Mouse (Mus musculus): ENCODE data around the gene Vsig1. TPM values are rescaled to one million over a fixed set of nuclear protein-coding genes. Genes with fewer than 3 reads are reported as not detected.

Vsig1 gene
- polyA plus RNA-seq, 1 experiment from 2014 or later = 0.49 TPM

DNA sequence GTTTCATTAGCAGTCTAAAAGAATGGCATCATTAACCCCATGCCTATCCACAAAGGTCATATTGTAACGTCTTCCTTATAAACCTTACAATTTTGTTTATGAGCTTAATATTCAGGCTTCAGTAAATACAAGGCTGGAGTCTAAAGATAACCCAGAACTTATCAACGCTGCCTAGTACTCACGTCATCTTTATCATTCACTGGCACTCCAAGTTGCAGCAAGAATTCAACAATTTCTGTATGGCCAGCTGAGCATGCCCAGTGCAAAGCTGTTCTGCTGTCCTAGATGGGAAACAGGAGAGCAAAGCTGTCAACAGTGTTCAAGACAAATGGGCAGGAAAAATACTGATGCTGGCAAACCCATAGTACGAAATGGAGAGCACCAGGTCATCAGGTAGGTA, 46.2 kb downstream of the Vsig1 start:
- no peaks in the 10 kb centered on the region for H3K4me1 ChIP-seq (ENCODE audit: insufficient read depth, low read length)
- H3K4me3 ChIP-seq (ENCODE audit: low read length) = no peak overlapping the region
- WGBS = 86% methylated on average over 4 of the region's 4 CpGs
- no peak for ATAC-seq (ENCODE audit: low FRiP score, low TSS enrichment)
- no peak overlapping the region for H3K9ac ChIP-seq (replicated peaks; ENCODE audit: low read length)
- peaks cover 7% of the 10 kb centered on the region; the same call in 1 of the 2 replicates for H3K27me3 ChIP-seq (ENCODE audit: insufficient read depth, low read length)
- H3K27ac ChIP-seq (ENCODE audit: low read length) = no peak overlapping the region
- no peaks in the 10 kb centered on the region for H3K36me3 ChIP-seq (ENCODE audit: insufficient read depth, low read length)
- no peak overlapping the region for H3K4me2 ChIP-seq (replicated peaks; ENCODE audit: low read depth, low read length)
- H3K9me3 ChIP-seq (ENCODE audit: low read length) = no peaks in the 10 kb centered on the region

DNA sequence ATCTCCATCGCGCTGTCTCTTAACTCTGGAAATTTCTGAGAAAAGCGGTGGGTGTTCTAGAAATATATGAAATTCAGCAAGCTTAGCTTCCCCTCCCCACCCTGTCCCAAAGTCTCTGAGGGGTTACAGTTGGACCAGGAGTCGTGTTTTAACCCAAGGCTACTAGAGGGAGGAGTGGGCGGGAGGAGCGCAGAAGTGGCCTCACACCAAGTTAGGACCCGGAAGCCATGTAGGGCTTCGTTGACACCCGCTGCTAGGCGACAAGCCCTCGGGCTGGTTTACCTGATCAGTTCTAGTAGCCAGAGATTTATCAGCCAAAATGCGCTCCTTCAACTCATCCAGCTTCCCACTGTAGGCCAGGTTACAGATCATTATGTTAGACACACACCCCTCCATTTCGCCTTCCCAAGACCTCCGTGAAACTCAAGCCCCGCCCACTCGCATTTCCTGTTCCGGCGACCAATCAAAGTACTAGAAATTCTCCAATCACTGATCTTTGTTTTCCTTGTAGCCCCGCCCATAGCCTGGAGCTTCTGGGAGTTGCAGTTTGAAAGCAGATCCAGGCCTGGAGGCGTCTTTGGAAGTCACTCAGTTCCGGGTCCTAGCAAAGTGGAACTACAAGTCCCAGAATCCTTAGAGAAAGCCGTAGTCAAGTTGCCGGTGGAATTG, 49.0 kb downstream of the Vsig1 start, which contains the start of the genes Psmd10 and Atg4a:
TSS of gene Psmd10 (minus strand) at position 457 of the 669 bp plus-strand sequence.
TSS of gene Atg4a (plus strand) at position 636 of the 669 bp plus-strand sequence.
- no peaks in the 10 kb centered on the region for H3K4me1 ChIP-seq (ENCODE audit: insufficient read depth, low read length)
- peak within 1 kb of the TSS; percentile 66 for H3K9ac ChIP-seq (replicated peaks; ENCODE audit: low read length)
- peak within 1 kb of the TSS; percentile 24; the same call in 1 of the 2 replicates for H3K27ac ChIP-seq (ENCODE audit: low read length)
- peak within 1 kb of the TSS; percentile 63 for H3K4me3 ChIP-seq (ENCODE audit: low read length)
- no peaks in the 10 kb centered on the region for H3K9me3 ChIP-seq (ENCODE audit: low read length)
- peak within 1 kb of the TSS; percentile 58 for H3K4me2 ChIP-seq (replicated peaks; ENCODE audit: low read depth, low read length)
- peak; percentile 98 for ATAC-seq (ENCODE audit: low FRiP score, low TSS enrichment)
- peaks cover 13% of the 10 kb centered on the region for H3K27me3 ChIP-seq (ENCODE audit: insufficient read depth, low read length)
- H3K36me3 ChIP-seq (ENCODE audit: insufficient read depth, low read length) = no peaks in the 10 kb centered on the region
- WGBS = 25% methylated on average over 23 of the region's 23 CpGs

DNA sequence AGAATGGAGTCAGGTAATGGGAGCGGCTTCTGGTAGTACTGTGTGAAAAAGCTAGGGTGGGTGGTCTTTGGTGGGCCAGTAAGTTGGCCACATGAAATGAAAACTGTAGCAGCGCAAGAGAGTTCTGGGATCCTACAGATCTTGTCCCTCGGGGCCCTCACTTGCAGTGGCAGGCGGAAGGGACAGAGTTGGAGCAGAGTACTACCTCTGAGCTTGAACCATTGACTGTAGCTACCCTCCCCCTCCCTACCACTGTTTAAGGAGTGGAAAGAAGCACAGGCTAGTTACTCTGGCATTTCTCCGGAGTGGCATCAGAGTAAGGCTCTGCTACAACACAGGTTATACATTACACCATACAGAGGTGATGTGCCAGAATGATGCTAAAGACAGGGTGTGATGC, 49.6 kb downstream of the Vsig1 start:
- Histone ChIP-seq H3K4me2 (replicated peaks; ENCODE audit: low read depth, low read length) (peak overlapping the region; percentile 58), H3K9ac (replicated peaks; ENCODE audit: low read length) (peak overlapping the region; percentile 56), H3K27ac (ENCODE audit: low read length) (no peak overlapping the region), H3K9me3 (ENCODE audit: low read length) (no peaks in the 10 kb centered on the region), H3K4me3 (ENCODE audit: low read length) (peak overlapping the region; percentile 63), H3K4me1 (ENCODE audit: insufficient read depth, low read length) (no peaks in the 10 kb centered on the region), H3K36me3 (ENCODE audit: insufficient read depth, low read length) (no peaks in the 10 kb centered on the region), H3K27me3 (ENCODE audit: insufficient read depth, low read length) (peaks cover 13% of the 10 kb centered on the region)
- 37% methylated on average over 5 of the region's 5 CpGs for WGBS
- ATAC-seq (ENCODE audit: low FRiP score, low TSS enrichment) = peak; percentile 89

DNA sequence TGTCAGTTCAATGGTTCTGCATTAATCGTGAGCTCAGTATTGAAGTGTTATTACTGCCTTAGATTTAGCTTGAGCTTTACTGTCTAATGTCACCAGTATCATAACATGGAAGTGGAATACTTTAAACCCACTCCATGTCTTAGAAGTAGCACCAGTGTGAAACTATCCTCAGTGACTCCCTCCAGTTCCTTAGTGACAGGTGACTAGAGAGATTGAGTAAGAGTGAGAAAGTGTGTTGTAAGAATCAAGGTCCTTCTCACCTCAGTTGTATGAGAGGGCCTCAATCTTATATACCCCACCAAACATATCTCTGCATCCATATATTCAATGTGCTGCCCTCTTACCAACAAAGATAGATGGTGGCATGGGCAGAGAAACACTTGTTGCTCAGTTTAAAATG, 71.5 kb downstream of the Vsig1 start:
- no peak overlapping the region for H3K4me3 ChIP-seq (ENCODE audit: low read length)
- 95% methylated on average over 1 of the region's 1 CpGs for WGBS

DNA sequence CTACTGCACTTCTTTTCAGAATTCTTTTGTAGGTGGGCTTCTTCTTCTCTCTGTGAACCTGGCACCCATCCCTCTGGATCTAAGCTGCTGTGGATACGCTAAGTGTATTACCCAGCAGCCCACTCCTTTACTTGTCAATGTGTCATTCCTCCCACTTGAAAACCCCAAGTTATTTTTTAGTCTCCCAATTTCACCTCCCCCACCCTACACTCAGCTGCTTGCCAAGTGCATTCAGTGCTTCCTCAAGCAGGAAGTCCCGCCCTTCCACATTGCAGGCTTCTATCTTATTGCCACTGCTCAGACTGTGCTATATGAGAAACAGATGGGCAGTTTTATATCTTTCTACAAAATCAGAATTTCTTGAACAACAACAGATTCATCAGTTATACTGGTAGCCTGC, 72.1 kb downstream of the Vsig1 start:
- peaks cover 39% of the 10 kb centered on the region for H3K27me3 ChIP-seq (ENCODE audit: insufficient read depth, low read length)
- H3K4me3 ChIP-seq (ENCODE audit: low read length) = no peak overlapping the region
- H3K36me3 ChIP-seq (ENCODE audit: insufficient read depth, low read length) = no peaks in the 10 kb centered on the region
- peak; percentile 42; the same call in 1 of the 2 replicates for ATAC-seq (ENCODE audit: low FRiP score, low TSS enrichment)
- H3K9me3 ChIP-seq (ENCODE audit: low read length) = no peaks in the 10 kb centered on the region
- H3K4me1 ChIP-seq (ENCODE audit: insufficient read depth, low read length) = peaks cover 9% of the 10 kb centered on the region
- H3K9ac ChIP-seq (replicated peaks; ENCODE audit: low read length) = no peak overlapping the region
- no peak overlapping the region for H3K4me2 ChIP-seq (replicated peaks; ENCODE audit: low read depth, low read length)
- H3K27ac ChIP-seq (ENCODE audit: low read length) = no peak overlapping the region
- 57% methylated on average over 2 of the region's 2 CpGs for WGBS

More for the DNA sequence above, 71.5 kb downstream of the Vsig1 start:
- Histone ChIP-seq H3K27ac (ENCODE audit: low read length) (no peak overlapping the region), H3K27me3 (ENCODE audit: insufficient read depth, low read length) (peaks cover 34% of the 10 kb centered on the region), H3K9me3 (ENCODE audit: low read length) (no peaks in the 10 kb centered on the region), H3K9ac (replicated peaks; ENCODE audit: low read length) (no peak overlapping the region), H3K4me1 (ENCODE audit: insufficient read depth, low read length) (peaks cover 9% of the 10 kb centered on the region), H3K36me3 (ENCODE audit: insufficient read depth, low read length) (no peaks in the 10 kb centered on the region), H3K4me2 (replicated peaks; ENCODE audit: low read depth, low read length) (no peak overlapping the region)
- ATAC-seq (ENCODE audit: low FRiP score, low TSS enrichment) = no peak

DNA sequence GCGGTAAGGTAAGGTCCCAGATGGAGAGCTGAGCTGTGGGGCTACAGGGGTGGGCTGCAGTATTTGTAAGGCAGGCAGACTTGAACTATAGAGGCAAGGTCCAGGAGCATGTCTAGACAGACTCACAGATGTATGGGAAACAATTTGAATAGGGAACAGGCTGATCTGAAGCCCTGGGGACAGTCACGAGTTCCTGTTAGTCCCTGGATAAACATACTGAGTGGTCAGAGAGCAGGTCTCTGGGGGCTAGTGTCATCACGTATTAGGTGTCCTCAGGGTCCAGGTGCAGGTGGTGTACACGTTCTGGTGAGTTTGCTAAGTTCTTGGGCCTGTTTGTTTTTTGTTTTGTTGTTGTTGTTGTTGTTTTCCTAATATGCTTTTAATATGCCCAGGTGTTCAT, 72.8 kb downstream of the Vsig1 start:
- H3K27ac ChIP-seq (ENCODE audit: low read length) = no peak overlapping the region
- H3K9ac ChIP-seq (replicated peaks; ENCODE audit: low read length) = no peak overlapping the region
- ATAC-seq (ENCODE audit: low FRiP score, low TSS enrichment) = no peak
- peaks cover 39% of the 10 kb centered on the region for H3K27me3 ChIP-seq (ENCODE audit: insufficient read depth, low read length)
- no peaks in the 10 kb centered on the region for H3K9me3 ChIP-seq (ENCODE audit: low read length)
- H3K4me2 ChIP-seq (replicated peaks; ENCODE audit: low read depth, low read length) = no peak overlapping the region
- no peaks in the 10 kb centered on the region for H3K36me3 ChIP-seq (ENCODE audit: insufficient read depth, low read length)
- H3K4me3 ChIP-seq (ENCODE audit: low read length) = no peak overlapping the region
- 73% methylated on average over 4 of the region's 4 CpGs for WGBS
- peaks cover 9% of the 10 kb centered on the region for H3K4me1 ChIP-seq (ENCODE audit: insufficient read depth, low read length)

DNA sequence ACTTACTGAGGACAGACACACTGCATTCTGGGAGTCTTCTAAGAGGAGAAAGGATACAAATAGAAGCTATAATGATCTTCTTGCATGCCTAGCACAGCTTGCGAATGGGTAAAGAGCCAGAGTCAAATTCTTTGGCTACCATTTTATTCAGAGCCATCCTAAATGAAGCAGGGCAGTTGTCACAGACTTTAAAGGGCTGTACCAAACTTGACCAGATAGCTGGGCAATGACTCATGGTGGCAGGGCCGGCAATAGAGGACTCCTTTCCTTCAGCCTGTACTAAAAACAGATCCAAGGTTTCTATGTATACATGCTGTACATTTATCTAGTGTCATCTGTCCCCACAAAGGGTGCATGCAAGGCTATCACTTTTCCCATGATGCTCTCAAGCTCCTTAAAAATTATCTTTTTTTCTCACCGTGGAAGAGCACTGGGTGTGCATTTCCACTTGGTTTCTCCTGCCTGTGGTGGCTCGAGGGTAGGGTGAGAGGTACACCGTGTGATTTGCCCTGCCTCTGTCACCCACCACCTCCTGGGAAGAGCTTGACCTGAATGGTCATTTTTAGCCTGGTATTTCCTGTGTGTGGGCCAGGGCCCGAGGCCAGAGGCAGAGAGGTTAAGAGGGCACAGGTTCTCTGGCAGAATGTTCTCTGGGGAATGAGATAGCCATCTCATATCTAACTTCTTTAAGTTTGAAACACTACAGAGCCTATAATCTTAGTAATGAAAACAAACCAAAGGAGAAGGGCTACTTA, 76.0 kb downstream of the Vsig1 start:
- no peak for ATAC-seq (ENCODE audit: low FRiP score, low TSS enrichment)
- H3K9me3 ChIP-seq (ENCODE audit: low read length) = no peaks in the 10 kb centered on the region
- H3K27me3 ChIP-seq (ENCODE audit: insufficient read depth, low read length) = peaks cover 44% of the 10 kb centered on the region
- 38% methylated on average over 6 of the region's 6 CpGs for WGBS
- H3K4me1 ChIP-seq (ENCODE audit: insufficient read depth, low read length) = peaks cover 9% of the 10 kb centered on the region
- H3K9ac ChIP-seq (replicated peaks; ENCODE audit: low read length) = no peak overlapping the region
- H3K36me3 ChIP-seq (ENCODE audit: insufficient read depth, low read length) = no peaks in the 10 kb centered on the region
- H3K4me2 ChIP-seq (replicated peaks; ENCODE audit: low read depth, low read length) = no peak overlapping the region
- H3K4me3 ChIP-seq (ENCODE audit: low read length) = no peak overlapping the region
- H3K27ac ChIP-seq (ENCODE audit: low read length) = peak overlapping the region; percentile 53; the same call in 1 of the 2 replicates

DNA sequence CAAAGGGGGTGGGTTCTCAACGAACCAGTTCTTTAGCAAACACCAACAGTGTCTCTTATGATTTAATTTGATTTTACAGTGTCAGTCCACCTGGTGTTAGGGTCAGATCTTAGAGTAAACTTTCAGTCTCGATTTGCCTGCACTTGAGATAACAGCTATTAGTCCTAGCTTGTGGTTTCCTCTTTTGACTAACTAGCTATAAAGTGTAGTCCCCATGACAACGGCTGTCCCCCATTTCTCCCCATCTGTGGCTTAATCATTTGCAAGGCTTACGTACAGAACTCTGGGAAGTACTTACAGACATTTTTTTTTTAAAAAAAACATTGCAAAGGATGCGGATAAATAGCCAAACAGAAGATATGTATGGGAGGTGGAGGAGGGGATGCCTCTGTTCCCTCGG, 77.4 kb downstream of the Vsig1 start:
- Histone ChIP-seq H3K36me3 (ENCODE audit: insufficient read depth, low read length) (no peaks in the 10 kb centered on the region), H3K9me3 (ENCODE audit: low read length) (no peaks in the 10 kb centered on the region), H3K4me1 (ENCODE audit: insufficient read depth, low read length) (peaks cover 9% of the 10 kb centered on the region), H3K4me3 (ENCODE audit: low read length) (no peak overlapping the region), H3K9ac (replicated peaks; ENCODE audit: low read length) (no peak overlapping the region), H3K4me2 (replicated peaks; ENCODE audit: low read depth, low read length) (no peak overlapping the region), H3K27ac (ENCODE audit: low read length) (peak overlapping the region; percentile 18; the same call in 1 of the 2 replicates), H3K27me3 (ENCODE audit: insufficient read depth, low read length) (peaks cover 41% of the 10 kb centered on the region)
- 53% methylated on average over 6 of the region's 6 CpGs for WGBS
- no peak for ATAC-seq (ENCODE audit: low FRiP score, low TSS enrichment)

DNA sequence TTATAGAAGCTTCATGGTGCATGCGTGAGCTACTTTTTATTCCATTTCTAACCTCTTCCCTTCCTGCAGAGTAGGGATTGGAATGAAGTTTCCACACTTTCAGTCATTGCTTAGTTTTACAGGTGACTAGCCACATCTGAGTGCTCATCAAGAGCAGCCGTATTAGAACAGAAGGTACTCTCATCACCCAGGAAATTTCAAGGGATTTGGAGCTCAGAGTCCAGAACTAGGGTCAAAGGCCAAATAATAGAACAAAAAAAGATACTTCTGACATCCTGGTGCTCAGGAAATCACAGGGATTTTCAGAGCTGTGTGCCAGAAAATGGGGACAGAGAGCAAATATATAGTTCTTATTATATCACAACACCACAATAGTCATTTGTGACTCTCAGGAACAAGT, 77.8 kb downstream of the Vsig1 start:
- no peak overlapping the region for H3K27ac ChIP-seq (ENCODE audit: low read length)
- H3K4me3 ChIP-seq (ENCODE audit: low read length) = no peak overlapping the region
- WGBS = 78% methylated on average over 2 of the region's 2 CpGs
- peaks cover 38% of the 10 kb centered on the region for H3K27me3 ChIP-seq (ENCODE audit: insufficient read depth, low read length)
- no peak for ATAC-seq (ENCODE audit: low FRiP score, low TSS enrichment)
- no peaks in the 10 kb centered on the region for H3K9me3 ChIP-seq (ENCODE audit: low read length)
- H3K9ac ChIP-seq (replicated peaks; ENCODE audit: low read length) = no peak overlapping the region
- H3K4me2 ChIP-seq (replicated peaks; ENCODE audit: low read depth, low read length) = no peak overlapping the region
- peaks cover 9% of the 10 kb centered on the region for H3K4me1 ChIP-seq (ENCODE audit: insufficient read depth, low read length)
- H3K36me3 ChIP-seq (ENCODE audit: insufficient read depth, low read length) = no peaks in the 10 kb centered on the region
